Mouse (Mus musculus): ENCODE measurements around the gene Cckbr.
"Not testable (repeated sequence)": the region's sequence is repeated elsewhere in the genome, so short reads cannot be mapped to it uniquely, and the experiment has no call there.

Gene Cckbr

GRCm38 (mm10) chr7:105441426-105441825 is 15.9 kb downstream of the Cckbr start:
- DNase-seq, result no peak

GRCm38 (mm10) chr7:105445076-105445475 is 19.5 kb downstream of the Cckbr start:
- peak in 1 of 2 experiments; percentile 5 for DNase-seq

DNA sequence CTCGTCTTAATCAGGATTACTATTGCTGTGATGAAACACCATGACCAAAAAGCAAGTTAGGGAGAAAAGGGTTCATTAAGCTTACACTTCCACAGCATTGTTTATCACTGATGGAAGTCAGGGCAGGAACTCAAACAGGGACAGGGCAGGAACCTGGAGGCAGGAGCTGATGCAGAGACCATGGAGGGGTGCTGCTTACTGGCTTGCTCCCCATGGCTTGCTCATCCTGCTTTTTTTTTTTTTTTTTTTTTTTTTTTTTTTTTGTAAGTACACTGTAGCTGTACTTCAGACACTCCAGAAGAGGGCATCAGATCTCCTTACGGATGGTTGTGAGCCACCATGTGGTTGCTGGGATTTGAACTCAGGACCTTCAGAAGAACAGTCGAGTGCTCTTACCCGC is 27.8 kb downstream of the Cckbr start:
- not testable (repeated sequence) for DNase-seq

DNA sequence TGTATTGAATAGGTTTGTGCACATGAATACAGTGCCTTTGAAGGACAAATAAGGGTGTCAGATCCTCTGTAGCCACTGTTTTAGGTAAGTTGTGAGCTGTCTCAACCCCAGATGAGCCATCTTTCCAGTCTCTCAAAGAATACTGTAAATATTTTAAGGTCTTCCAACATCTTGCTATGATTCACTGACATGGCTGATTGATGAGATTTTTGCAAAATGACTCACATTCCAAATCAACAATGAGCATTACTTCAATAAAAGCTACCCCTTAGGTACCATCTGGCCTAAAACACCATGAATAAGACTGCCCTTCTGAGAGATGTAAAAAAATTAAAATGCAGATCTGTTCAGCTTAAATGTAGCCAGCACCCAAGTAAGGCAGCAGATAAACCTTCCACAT is 33.0 kb downstream of the Cckbr start:
- no peak for DNase-seq

DNA sequence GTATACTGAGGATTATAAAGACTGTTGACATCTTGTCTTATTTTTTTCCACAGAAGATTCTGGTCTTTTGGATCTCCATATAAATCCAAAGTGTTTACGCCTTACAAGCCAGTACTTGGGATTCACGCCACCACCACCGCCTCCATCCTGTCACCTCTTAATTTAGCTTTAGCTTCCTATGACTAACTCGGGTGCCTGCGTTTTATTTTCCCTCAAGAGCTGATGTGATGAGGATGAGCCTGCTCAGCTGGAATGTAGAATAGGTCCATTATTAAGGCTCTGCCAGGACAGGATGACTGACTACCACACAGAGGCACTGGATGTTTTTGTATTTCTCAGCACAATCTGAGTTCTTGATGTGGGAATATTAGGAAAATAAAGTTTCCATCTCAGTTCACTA is 40.0 kb downstream of the Cckbr start:
- DNase-seq, result not testable (repeated sequence)

DNA sequence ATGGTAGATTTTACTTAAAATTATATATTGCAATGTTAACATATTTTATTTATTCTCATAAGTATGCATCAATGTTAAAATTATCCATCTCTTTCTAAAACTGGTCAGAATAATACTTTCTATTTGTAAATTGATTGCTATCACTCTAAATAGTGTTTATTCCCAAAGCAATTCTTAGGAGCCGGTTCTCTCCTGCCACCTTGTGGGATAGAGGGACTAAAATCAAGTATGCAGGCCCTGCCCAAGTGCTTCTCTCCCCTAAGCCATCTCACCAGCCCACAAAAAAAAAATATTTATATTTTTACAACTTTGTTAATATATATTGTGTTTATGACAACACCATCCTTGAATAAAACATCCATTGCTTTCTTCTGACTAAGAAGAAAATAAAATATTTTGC is 47.1 kb downstream of the Cckbr start:
- no peak for DNase-seq

DNA sequence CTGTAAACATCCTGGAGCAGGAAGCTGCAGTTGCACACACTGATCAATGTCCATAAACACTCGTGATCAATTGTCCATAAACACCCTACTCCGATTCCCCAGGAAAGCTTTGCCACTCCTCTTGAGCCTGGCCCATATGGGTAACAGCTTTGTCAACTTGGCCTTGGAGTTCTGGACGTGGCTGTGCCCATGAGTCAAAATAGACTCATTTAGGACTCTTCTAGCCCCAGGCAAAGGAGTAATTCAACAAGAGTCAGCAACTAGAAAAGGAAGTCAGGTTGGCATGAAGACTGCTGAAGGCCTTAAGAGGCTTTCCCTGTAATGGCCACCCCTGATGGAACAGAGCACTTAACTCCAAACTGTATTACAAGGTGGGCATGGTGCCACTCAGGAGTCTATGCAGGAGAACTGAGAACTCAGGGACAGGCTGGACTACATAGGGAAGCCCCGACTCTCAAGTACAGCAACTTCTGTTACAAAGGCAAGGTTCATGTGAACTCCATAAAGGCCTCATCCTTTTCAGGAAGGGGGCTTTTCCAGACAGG is 49.3 kb downstream of the Cckbr start:
- DNase-seq, result no peak

GRCm38 (mm10) chr7:105475396-105475949 is 49.9 kb downstream of the Cckbr start:
- peak; percentile 27 for DNase-seq

DNA sequence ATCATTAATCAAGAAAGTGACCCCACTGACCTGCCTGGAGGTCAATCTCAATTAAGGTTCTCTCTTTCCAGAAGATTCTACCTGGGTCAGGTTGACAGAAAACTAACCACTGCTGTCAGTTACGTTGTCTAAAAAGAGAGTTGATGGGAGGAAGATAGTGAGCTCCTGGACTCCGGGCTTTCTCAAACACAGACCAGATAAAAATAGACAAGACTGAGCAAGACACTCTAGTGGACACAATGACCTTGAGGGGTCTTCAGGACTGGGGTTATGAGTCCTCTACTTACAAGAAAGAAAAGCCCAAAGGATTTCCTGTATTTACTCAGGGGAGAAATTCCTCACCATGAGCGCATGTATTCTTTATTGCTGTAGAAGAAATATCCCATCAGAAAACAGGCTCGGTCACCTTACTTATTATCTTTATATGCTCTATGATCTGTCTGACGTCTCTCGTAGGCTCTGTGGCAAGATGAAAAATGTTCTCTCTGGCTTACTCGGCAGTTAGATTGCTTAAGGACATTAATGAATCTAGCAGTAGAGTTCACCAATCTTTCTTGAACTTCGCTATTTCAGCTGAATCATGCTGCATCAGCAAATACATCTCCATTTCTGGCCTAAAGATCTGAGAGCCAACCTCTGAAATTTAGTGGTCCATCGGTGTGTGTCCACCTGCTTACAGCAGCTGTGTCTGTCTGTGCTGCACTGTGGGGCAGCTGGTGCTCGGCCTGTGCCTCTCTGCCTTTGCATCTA is 51.3 kb downstream of the Cckbr start:
- peak in 1 of 2 experiments; percentile 17 for DNase-seq

- no peak for DNase-seq
Observed at GRCm38 (mm10) chr7:105477433-105477700, 51.8 kb downstream of the Cckbr start.

GRCm38 (mm10) chr7:105477841-105478240 is 52.3 kb downstream of the Cckbr start:
- peak; percentile 45 to 57 for DNase-seq

- no peak for DNase-seq
Observed at GRCm38 (mm10) chr7:105478344-105478743, 52.8 kb downstream of the Cckbr start.

- DNase-seq, result no peak
Observed at GRCm38 (mm10) chr7:105479232-105479631, 53.7 kb downstream of the Cckbr start.

DNA sequence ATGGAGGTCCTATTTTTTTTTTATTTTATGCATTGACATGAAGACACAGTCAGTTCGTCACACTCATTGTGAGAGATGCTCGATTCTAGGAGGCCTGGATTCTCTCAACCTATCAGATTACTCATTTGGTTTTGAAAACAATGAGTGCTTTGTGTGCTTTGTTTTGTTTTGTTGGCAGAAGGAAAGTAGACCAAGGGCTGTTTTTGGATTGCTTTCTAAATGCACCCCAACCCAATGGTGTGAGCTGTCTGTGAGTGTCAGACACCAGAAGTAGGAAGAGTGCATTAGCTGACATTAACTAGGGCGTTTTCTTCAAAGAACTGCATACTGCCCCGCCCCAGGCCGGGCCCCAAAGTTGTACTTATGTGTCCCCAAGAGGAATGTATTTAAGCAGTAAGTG is 54.5 kb downstream of the Cckbr start:
- DNase-seq, result no peak

DNA sequence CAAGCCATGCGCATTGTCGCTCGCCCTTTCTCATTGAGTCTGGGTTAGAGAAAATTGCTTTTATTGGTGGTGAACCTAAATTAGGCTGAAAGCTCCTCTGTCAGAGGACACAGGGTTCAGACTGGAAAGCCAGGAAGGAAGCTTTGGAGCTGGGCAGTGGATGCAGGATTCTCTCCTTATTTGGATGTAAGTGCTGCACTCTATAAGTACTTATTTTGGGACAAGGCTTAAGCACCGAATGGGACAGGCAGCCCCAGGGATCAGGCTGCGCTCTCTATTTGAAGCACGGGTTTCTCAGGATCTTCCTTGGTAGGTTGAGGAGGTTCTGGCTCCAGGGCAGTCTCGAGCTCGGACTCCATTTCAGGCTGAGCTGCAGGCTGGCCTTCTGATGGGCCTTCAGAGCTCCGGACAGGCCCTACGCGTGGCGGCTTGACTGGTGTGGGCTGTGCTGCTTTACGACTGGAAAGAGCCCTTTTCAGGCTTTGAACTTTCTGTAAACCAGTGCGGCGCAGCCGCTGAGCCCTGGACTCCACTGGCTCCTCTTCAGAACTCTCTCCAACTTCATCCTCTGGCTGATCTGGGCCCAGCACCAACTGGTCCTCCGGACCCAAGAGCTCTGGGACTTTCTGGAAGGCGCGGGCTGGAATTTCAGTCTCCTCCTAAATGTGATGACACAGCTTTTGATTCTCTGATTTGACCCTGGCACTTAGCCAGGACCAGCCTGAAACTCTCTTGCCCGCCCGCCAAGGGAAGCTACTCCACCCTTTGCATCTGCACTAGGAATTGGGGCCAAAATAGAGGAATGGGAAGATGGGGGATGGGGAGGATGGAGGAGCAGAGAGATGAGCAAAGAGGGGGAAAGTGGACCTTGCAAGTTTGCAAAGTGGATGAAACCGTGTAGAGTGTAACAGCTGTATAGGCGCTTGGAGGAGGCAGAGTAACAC is 55.3 kb downstream of the Cckbr start:
- peak; percentile 31 to 33 for DNase-seq

DNA sequence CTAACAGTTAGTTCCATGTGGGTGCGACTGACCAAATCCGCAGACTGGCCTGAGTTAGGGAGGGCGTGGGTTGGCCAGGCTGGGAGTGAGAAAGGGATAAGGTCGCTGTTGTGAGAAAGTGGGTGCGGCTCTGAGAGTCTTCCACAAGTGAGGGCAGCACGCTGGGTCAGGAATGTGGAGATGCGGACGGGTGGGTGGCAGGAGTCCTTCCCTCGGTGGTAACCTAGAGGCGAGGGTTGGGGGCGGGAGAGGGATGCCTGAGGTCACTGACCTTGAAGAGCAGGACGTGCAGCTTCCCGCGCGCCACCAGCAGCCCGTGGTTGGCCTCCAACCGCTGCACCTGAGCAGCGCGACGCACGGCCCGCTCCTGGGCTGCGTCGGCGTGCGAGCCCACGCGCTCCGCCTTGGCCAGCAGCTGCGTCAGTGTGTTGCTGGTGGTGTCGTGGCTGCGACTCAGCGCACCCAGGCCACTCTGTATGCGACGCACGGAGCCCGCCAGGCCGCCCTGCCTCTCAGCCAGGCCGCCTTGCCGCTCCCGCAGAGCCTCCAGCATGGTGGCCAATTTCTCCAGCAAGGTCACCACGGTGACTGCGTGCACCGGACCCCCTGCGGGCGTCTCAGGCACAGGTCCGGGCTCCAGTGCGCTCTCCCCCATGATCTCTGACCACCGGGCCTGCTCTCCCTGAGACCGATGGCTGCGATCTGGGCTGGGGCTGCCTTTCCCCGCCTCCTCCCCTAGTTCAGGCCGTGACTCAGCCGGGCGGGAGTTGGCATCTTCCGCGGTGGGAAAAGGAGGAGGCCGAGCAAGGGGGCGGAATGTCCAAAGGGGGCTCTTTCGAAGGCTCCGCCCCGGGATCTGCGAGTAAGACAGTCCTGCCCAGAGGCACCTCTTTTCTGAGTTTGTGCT is 56.2 kb downstream of the Cckbr start, which contains the start of gene Cavin3:
TSS of gene Cavin3 (minus strand) at position 796 of the 907 bp plus-strand sequence.
- DNase-seq, result peak; percentile 61 to 63

DNA sequence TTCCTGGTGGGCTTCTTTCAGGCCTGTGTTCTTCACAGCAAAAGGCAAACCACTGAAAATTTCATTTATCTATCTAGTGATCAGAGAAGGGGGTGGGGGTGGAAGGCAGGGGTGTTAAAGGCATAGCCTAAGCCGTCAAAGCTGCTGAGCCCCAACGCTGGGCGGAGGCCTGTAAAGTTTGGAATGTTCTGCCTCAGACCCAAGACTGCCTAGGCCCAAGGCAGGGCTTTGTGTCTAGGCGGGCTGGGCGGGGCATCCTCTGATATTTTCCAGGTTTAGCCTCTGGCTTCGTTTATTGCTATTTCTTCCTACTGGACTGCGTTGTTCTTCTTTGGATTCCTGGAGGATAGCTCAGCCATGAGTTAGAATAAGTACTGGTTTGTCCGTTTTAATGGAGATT is 56.9 kb downstream of the Cckbr start:
- peak in 1 of 2 experiments; percentile 7 for DNase-seq

GRCm38 (mm10) chr7:105485029-105485428 is 59.5 kb downstream of the Cckbr start:
- no peak for DNase-seq

DNA sequence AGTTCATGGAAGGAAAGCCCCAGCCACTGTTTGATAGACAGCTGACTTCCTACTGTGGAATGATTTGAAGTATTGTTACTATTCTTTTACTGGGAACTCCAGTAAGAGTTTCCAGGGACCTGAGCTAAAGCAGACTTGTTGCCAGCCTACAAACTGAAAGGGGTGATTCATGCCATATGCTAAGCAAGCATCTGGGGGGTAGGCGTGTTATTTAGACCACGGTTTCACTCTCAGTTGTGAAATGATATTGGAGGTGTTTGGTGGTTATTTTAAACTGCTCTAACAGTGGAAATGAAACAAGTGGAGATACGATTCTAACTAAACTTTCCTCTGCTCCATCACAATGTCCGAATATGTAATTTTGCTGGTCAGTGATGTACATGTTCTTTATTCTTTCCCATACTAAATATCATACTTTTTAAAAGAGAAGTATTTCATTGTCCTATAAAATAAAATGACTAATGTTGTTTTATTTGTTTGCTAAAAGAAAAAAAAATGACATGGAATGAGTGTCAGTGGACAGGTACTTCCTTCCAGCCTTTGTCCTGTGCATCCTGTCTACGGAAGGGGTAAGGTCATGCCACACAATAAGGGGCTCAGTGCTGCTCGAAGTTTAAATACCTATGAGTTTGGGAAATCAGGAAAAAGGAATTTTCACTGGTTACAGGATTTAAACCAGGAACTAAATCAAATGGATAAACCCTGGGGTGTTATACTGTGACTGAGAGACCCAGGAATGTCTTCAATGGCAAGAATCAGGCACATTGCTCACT is 61.8 kb downstream of the Cckbr start:
- DNase-seq, result peak in 1 of 2 experiments; percentile 15

DNA sequence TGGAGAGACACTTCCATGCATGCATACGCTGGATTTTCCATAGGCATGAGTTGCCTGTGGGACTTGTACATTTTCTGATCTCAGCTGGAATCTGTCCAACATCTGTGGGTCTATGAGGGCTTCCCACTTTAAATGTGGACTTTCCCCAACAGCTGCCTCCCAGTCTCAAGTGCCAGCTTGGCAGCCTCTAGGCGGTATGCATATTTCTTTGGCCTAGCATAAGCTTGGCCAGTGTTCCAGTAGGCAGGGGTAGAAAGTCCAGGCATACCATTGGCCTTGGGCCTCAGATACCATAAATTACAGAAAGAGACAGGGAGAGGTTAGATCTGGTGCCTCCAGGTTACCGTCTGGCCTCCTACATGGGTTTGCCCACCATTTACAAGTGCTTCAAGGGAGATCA is 72.3 kb downstream of the Cckbr start:
- DNase-seq, result no peak

DNA sequence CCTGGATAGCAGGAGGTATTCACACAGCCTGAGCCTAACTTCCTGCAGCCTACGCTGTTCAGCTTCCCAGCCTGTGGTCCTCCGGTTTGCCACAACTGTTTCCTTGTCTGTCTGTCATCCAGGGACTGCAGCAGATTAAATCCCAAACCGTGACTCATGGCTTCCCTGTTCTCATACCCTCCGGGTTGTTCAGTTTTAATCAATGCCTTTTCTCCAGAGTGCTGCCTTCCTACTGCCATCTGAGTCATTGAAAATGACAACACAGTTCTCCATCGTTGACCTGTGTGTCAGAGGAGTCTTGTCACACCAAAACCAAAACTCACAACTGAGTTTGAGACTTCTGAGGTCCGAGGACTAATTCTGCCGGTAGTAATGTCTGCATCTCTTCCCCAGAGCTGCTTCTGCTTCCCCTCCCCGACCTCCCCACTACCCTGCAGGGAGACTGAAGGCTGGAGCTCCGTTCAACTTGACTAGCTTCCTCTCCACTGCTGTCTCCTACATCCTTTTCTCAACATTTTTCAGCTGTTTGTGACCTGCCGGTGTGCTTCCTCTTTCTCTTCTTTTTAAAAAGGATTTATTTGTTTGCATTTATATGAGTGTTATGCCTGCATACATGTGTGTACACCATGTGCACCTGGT is 73.4 kb downstream of the Cckbr start:
- DNase-seq, result no peak
